Mouse (Mus musculus): Measurements from ENCODE around the gene Zfp217. TPM values are rescaled to one million over a fixed set of nuclear protein-coding genes. Genes with fewer than 3 reads are reported as not detected.

Gene Zfp217
- total and polyA plus RNA-seq, 3 experiments = 5.3 to 12.1 (median 10.0) TPM

DNA sequence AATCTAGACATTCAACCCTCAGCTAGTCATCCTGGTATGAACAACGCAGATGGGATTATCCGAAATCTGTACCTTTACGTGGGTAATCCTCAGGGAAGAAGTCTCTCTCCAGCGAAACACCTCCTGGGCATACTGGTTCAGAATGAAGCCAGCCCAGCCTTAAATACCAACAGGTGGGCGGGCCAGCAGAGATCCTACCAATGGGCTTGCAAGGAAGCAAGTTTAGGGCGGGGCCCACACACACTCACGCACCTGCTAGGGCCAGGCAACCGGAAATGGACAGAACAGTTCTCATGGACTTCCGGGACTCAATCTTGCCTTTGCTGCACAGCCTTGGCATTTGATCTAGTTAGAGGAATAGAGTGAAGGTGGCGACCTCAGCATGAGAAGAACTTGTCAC, 5.4 kb downstream of the Zfp217 start:
- no peaks in the 10 kb centered on the region for H3K79me2 ChIP-seq (replicated peaks; ENCODE audit: control insufficient read depth, extremely low read depth, insufficient read depth, poor library complexity, severe bottlenecking)
- H3K9me3 ChIP-seq (replicated peaks; ENCODE audit: low read length) = no peaks in the 10 kb centered on the region
- DNase-seq (ENCODE audit: extremely low read depth) = no peak
- TF ChIP-seq E2F4 (IDR thresholded peaks at IDR 0.05; ENCODE audit: insufficient replicate concordance, low read depth, low read length) (no peak), POLR2AphosphoS2 (IDR thresholded peaks at IDR 0.05; ENCODE audit: low read depth, low read length) (no peak), GABPA (IDR thresholded peaks at IDR 0.05; ENCODE audit: insufficient replicate concordance, low read depth, low read length) (no peak), MYC (IDR thresholded peaks at IDR 0.05; ENCODE audit: low read depth, low read length) (no peak), KAT2A (IDR thresholded peaks at IDR 0.05; ENCODE audit: insufficient replicate concordance, low read length) (no peak), NRF1 (IDR thresholded peaks at IDR 0.05; ENCODE audit: low read depth, low read length) (no peak), UBTF (IDR thresholded peaks at IDR 0.05; ENCODE audit: low read depth, low read length) (no peak), RAD21 (IDR thresholded peaks at IDR 0.05; ENCODE audit: low read depth, low read length) (no peak), CHD1 (IDR thresholded peaks at IDR 0.05; ENCODE audit: low read depth, low read length) (no peak), USF2 (conservative IDR thresholded peaks at IDR 0.05; ENCODE audit: low read depth, low read length) (no peak), MXI1 (IDR thresholded peaks at IDR 0.05; ENCODE audit: low read depth, low read length) (no peak), ZMIZ1 (IDR thresholded peaks at IDR 0.05; ENCODE audit: low read depth, low read length) (no peak)
- H3K36me3 ChIP-seq (replicated peaks in 1 of 2; ENCODE audit: control insufficient read depth in 1 of 2, insufficient read depth in 1 of 2, low read length in 1 of 2) = no peaks in the 10 kb centered on the region
- no peak overlapping the region for H3K9ac ChIP-seq (ENCODE audit: insufficient read depth, low read depth)
- in situ Hi-C loops (cut with MboI; ENCODE audit: low pct_ligation_motif_present, low pct_unique_long_range_greater_than_20kb, low sequenced_read_pairs) = no loop called here
- no peak overlapping the region for H3K27ac ChIP-seq (ENCODE audit: insufficient read depth, low read depth)
- H3K27me3 ChIP-seq (replicated peaks) = no peaks in the 10 kb centered on the region
- H3K4me2 ChIP-seq (ENCODE audit: insufficient read depth, low read depth, poor library complexity, severe bottlenecking) = no peak overlapping the region
- H3K4me1 ChIP-seq (ENCODE audit: control insufficient read depth in 1 of 2, insufficient read depth in 2 of 2) = peaks cover 0 to 19% of the 10 kb centered on the region in 2 experiments; a peak in 2 of 4 replicates
- dilution Hi-C loops (cut with MboI; ENCODE audit: extremely low pct_ligation_motif_present, extremely low pct_unique_long_range_greater_than_20kb, low sequenced_read_pairs) = no loop called here
- H3K4me3 ChIP-seq (replicated peaks in 1 of 3; ENCODE audit: low read depth in 2 of 3, low read length in 2 of 3, poor library complexity in 1 of 3) = no peak overlapping the region

DNA sequence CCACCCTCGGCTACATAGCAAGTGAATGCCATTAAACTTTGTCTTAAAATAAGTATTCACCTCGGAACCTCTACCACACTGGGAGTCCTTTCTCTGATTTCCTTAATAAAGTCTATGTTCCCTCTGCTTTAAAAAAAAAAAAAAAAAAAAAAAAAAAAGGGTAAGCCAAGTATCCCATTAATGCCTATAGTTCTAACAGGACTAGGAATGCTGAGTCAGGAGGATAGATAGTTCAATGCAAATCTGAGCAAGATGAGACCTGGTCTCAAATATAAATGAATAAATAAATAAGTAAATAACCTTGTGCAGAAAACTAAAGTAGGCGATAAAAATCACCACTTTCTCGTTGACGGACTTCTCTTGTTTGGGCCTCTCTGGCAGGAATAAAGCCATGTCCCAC, 6.4 kb downstream of the Zfp217 start:
- Histone ChIP-seq H3K27me3 (replicated peaks) (no peaks in the 10 kb centered on the region), H3K79me2 (replicated peaks; ENCODE audit: control insufficient read depth, extremely low read depth, insufficient read depth, poor library complexity, severe bottlenecking) (no peaks in the 10 kb centered on the region), H3K4me2 (ENCODE audit: insufficient read depth, low read depth, poor library complexity, severe bottlenecking) (no peak overlapping the region), H3K4me3 (replicated peaks in 1 of 3; ENCODE audit: low read depth in 2 of 3, low read length in 2 of 3, poor library complexity in 1 of 3) (no peak overlapping the region), H3K27ac (ENCODE audit: insufficient read depth, low read depth) (no peak overlapping the region), H3K9me3 (replicated peaks; ENCODE audit: low read length) (no peaks in the 10 kb centered on the region), H3K4me1 (ENCODE audit: control insufficient read depth in 1 of 2, insufficient read depth in 2 of 2) (peaks cover 0 to 8% of the 10 kb centered on the region in 2 experiments; a peak in 2 of 4 replicates), H3K36me3 (replicated peaks in 1 of 2; ENCODE audit: control insufficient read depth in 1 of 2, insufficient read depth in 1 of 2, low read length in 1 of 2) (no peaks in the 10 kb centered on the region), H3K9ac (ENCODE audit: insufficient read depth, low read depth) (no peak overlapping the region)
- DNase-seq (ENCODE audit: extremely low read depth) = no peak
- dilution Hi-C loops (cut with MboI; ENCODE audit: extremely low pct_ligation_motif_present, extremely low pct_unique_long_range_greater_than_20kb, low sequenced_read_pairs) = no loop called here
- in situ Hi-C loops (cut with MboI; ENCODE audit: low pct_ligation_motif_present, low pct_unique_long_range_greater_than_20kb, low sequenced_read_pairs) = no loop called here
- TF ChIP-seq JUN (IDR thresholded peaks at IDR 0.05; ENCODE audit: insufficient read depth, low read depth, low read length) (no peak), MAFK (IDR thresholded peaks at IDR 0.05; ENCODE audit: insufficient replicate concordance, low read length) (0 out of 2 replicates have a peak, but pooled peaks have one; percentile 33), USF2 (conservative IDR thresholded peaks at IDR 0.05; ENCODE audit: low read depth, low read length) (no peak), MYC (IDR thresholded peaks at IDR 0.05; ENCODE audit: low read depth, low read length) (no peak), ZNF384 (IDR thresholded peaks at IDR 0.05; ENCODE audit: low read depth, low read length) (0 out of 2 replicates have a peak, but pooled peaks have one; percentile 7)

Data from CH12.LX (cell line).